Mouse (Mus musculus): Measurements from ENCODE around the gene Dixdc1. TPM values are rescaled to one million over a fixed set of nuclear protein-coding genes. Genes with fewer than 3 reads are reported as not detected.
A peak's percentile ranks its signal among the peaks of the same experiment; 100 is the strongest.

The Dixdc1 gene
- total RNA-seq, 2 experiments from 2014 or later: not detected

DNA sequence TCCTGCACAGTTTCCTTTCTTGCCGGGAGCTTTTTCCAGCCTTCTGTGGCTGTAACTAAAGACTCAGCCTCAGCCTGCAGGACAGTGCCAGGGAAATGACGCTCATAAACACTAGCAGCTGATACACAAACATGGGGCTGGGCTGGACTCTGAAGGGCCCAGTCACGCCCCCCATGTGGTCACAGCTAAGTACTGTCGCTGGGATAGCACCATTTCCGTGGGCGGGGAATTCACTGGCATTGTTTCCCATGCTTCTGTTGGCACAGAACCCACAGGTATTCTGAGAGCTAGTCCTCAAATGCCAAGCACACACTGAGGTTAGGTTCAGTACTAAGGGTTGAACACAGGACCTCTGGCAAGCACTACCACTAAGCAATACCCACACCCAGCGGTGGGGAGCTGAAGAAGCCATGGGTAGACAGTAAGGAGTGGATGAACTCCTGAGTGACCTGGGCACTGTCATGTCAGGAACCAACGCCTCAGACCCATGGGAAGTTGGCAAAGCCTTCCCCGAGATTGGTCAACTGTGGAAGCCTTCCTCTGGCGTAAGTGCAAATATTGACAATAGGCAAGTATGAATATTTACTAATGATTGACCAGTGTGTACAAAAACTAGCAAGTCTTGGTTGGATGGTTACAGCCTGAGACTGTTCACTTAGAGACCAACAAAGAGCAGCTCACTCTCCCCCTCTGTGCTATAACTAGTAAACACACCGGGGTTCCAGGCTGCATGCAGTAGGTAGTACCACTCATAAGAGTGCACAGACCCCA is 38.2 kb downstream of the Dixdc1 start:
- ATAC-seq (ENCODE audit: poor library complexity, severe bottlenecking): no peak

DNA sequence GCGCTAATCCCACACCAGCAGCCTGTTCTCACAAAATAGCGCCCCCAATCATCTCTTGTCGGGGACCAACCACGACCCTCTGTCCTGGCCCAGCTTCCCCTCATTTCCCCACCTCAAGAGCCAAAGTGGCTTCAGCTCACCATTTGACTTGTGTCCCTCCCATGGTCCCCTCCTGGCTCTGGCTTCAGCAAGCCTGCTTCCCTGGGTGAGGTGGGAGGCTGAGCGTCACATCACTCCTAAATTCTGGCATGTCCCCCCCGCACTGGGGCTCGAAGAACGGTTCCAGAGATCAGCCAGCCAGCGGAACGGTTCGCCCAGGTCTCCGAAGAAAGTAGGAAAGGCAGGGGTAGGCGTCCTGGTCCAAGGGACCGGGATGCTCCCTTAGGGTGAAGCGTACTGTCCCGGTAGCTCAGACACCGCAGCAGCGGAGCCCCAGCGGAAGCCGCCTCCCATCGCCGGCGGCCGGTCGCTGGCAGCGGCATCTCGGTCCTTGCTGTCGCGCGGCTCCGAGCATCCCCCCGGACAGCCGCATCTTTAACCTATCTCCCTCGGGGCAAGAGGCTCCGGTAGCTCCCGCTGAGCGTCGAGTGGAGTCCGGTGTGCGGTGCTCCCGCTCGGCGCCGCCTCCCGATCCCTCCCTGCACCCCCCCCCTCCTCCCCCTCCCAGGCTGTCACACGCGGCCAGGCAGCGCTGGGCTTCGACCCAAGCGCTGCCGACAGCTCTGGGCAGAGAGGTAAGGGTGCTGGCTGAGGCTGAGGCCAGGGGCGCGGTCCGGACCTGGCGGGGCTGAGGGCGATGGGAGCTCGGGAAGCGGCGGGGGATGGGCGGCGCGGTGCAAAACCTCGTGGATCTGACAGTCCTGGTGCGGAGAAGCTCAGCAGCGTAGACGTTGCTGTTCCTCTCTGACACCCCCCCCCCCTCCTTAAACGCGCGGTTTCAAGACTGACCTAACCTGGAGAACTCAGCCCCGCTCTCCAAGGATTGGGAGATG is 40.6 kb downstream of the Dixdc1 start:
- ATAC-seq (ENCODE audit: poor library complexity, severe bottlenecking): peak; percentile 47; the same call in 1 of the 2 replicates

DNA sequence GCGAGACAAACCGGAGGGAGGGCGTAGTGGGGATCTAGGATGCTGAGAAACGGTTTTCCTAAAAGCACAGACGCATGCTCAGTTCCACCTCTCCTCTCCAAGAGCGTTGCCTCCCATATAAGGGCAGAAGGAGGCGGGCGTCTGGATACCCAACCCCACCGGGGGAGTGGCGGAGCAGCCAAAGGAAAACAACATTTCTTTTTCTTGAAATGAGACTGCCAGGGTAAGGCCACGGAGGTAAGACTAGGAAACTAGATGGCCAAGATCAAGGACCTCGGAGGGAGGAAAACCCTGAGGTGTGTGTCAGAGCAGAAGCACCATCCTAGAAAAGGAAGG is 41.6 kb downstream of the Dixdc1 start:
- ATAC-seq (ENCODE audit: poor library complexity, severe bottlenecking): peak; percentile 60

DNA sequence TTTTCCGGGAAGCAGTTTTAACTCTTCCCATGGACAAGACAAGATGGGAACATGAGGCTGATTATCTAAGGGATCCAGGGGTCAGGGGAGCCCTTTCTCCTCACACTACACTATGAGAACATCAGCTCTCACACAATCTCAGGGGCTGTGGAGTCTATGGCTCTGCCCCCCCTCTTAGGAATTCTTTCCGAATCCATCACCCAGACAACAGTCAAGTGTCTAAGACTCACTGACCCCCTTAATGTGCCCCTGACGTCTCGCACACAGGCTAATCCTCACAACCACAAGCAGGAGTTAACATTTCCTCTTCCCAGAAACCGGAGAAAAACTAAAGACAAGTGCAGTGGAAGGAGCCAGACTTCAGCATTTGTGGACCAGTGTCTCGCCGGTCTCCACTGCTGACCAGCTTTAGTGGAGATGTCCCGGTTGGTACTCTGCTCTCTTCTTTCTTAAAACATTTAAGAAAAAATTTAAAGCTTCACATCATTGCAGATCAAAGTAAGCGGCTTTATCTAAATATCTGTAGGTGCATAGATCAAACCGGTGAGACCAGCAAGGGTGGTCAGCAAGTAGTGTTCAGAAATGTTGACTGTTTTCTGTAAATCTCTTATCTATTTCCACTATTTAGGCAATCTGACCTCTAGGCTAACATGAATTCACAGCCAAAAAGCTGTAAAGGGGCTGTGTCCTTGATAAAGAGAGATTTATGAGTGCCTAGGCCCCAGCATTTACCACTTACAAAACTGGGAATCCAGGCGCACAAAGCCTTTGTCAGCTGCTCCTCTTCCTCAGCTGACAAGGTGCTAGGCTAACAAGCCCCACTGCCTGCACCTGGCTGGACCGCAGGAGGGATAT is 42.2 kb downstream of the Dixdc1 start:
- no peak for ATAC-seq (ENCODE audit: poor library complexity, severe bottlenecking)

DNA sequence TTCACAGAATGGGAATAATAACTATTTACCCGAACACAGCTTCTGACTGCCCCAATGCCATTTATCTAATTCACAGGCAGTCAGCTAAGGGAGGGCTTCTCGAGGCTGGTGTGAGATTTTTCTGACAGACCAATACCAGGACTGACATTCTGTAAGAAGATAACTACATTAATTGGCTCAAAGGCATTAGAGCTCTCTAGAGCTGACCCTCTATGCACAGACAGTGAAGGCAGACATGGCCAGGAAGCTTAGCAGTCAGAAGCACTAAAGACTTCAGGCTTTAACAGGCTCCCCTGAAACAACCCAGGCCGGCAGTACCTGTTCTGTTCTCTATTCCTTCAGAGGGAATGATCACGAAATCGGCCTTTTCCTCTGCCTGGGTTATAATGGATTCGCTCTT is 44.2 kb downstream of the Dixdc1 start:
- no peak for ATAC-seq (ENCODE audit: poor library complexity, severe bottlenecking)

DNA sequence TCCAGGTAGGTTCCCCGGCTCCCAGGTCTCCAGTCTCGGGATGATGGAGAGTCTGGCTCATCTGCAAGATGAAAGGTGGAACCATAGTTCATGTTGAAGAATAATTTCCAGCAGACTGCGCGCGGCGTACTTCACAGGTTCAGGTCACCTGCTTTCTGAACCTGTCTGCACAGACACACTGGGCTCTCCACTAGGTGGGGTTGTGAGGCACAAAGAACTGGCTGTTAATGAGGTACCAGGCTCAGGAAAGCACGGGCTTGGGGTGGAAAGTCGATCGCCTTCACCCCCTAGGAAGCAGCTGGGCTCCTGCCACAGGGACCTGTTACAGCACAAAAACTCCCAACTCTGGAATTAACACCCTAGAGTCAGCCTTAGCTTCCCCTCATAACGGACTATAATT is 45.7 kb downstream of the Dixdc1 start:
- peak; percentile 56; the same call in 1 of the 2 replicates for ATAC-seq (ENCODE audit: poor library complexity, severe bottlenecking)

DNA sequence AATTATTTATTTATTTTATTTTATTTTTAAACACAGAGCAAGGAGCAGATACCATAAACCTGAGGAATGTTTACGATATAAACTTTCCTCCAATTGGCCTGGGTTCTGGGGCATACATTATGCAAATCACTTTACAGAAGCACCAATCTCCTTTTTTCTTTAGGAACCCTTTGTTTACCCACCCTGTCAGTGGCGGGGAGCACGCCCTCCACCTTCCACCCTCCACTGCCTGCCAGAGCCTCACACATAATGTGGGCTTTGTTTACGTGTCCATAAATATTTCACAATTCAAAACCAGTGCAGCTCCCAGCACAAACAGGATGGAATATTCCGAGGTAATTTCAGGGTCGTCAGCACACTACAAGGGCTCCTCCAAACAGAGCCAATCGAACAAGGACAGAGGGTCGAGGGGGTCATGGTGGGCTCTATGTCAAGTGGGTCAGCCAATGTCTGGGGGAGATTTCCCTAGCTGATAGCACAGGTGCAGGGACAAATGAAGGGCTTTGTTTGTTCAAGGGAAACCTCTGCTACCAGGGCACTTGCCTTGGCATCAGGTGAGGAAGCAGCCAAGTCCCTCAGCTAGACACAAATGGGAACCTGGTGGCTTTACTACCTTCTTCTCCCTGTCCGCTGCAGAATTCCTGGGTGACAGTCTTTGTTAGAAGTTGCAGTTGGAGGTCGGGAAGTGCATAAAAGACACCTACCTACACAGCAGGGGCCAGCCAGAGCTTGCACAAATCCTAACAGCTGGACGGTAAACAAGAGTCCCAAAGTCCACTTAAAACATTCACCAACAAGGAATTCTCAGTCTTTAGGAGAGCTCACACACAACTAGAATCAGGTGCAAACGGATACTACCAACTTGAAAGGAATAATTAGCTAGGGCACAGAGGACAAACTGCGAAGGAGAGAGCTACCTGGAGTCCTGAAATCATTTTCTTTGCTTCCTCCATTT is 46.4 kb downstream of the Dixdc1 start:
- ATAC-seq (ENCODE audit: poor library complexity, severe bottlenecking): no peak

DNA sequence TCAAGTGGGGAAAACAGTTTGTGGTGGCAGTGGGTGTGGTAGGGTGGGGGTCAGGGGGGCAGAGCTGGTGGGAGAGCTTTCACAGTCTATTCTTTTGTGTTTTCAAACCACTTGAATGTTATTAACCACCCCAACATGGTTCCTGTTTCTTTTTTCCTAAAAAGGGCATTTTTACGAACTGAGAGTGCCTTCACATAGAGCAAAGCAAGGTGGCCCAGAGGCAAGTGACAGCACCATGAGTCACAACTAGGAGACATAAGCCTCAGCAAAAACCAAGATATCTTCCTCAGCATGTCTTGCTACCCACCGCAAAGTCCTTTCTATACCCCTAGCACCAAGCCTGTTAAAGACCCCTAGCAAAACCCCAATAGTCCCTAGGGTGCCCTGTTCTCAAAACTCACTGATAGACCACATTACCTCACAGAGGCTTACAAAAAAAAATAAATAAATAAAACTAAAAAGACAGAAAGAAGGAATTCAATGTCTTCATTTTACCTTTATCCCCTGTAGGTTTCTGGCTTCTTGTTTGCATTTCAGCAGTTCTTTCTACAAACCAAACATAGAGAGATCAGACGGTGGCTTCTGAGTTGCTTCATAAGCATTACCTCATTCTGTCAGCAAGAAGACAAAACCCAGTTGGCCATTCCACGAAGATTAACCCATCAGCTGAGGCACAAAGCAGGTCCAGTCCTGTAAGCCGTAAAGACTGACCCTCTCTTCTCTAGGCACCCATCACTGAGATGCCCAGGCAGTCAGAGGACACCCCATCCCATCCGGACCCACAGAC is 52.3 kb downstream of the Dixdc1 start:
- ATAC-seq (ENCODE audit: poor library complexity, severe bottlenecking): 0 out of 2 replicates have a peak, but pooled peaks have one; percentile 27

DNA sequence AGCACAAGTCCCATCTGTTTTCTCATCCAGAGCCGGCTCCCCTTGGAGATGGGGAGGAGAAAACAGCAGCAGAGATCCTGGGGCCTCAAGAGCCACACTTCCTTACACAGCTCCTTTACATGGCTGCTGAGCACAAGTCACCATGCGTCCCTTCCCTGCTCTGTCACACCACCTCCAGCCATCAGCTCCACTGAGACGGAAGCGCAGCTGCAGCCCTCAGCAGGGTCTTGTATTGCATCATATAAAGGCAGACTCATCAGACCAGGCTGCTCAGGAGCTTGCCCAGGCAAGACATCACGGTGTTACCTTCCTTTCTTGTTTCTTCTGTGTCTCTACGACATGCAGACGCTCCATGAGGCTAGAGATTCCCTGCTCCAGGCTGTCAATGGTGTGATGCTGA is 57.6 kb downstream of the Dixdc1 start:
- ATAC-seq (ENCODE audit: poor library complexity, severe bottlenecking): peak; percentile 56; the same call in 1 of the 2 replicates

DNA sequence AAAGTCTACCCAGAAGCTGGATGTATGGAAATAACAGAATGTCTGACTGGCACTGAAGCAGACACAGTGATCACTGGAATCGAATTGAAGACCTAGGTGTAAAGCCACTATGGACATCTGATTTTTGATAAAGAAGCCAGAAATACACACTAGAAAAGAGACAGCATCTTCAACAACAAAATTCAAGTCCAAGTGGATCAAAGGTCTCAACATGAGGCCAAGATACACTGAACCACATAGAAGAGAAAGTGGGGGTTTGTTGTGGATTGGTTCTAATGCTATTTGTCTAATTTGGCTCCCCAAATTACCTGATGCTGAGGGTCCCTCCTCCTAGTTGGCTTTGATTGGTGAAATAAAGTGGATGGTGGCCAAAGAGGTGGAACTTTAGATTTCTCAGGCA is 59.9 kb downstream of the Dixdc1 start:
- ATAC-seq (ENCODE audit: poor library complexity, severe bottlenecking): no peak

DNA sequence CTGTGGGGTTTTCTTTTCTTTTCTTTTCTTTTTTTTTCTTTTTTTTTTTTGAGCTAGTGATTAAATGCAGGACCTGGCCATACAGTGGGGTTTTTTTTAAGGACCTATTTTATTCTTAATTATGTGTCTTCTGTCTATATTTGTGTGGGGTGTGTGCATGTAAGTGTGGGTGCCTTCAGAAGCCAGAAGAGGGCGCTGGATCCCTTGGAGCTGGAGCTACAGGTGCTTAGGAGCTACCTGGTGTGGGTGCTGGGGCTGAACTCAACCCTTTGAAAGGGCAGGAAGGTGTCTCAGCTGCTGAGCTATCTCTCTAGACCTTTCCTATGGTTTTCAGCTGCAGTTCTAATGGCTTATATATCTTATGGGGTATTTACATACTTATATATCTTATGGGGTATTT is 64.5 kb downstream of the Dixdc1 start:
- no peak for ATAC-seq (ENCODE audit: poor library complexity, severe bottlenecking)

DNA sequence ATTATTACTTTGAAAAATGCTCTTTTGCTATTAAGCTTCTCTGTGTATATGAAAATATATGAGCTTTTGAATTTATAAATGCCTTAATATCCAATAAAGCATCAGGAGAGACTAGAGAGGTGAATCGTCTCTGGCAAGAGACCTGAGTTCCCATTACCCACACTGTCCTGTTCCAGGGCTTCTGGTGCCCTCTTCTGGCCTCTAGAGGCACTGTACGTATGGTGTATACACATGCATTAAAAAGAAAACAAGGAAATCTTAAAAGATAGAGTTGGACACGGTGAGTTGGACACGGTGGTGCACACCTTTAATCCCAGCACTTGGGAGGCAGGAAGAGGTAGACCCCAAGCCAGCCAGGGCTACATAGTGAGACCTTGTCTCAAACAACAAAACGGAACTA is 68.6 kb downstream of the Dixdc1 start:
- ATAC-seq (ENCODE audit: poor library complexity, severe bottlenecking): peak; percentile 95

DNA sequence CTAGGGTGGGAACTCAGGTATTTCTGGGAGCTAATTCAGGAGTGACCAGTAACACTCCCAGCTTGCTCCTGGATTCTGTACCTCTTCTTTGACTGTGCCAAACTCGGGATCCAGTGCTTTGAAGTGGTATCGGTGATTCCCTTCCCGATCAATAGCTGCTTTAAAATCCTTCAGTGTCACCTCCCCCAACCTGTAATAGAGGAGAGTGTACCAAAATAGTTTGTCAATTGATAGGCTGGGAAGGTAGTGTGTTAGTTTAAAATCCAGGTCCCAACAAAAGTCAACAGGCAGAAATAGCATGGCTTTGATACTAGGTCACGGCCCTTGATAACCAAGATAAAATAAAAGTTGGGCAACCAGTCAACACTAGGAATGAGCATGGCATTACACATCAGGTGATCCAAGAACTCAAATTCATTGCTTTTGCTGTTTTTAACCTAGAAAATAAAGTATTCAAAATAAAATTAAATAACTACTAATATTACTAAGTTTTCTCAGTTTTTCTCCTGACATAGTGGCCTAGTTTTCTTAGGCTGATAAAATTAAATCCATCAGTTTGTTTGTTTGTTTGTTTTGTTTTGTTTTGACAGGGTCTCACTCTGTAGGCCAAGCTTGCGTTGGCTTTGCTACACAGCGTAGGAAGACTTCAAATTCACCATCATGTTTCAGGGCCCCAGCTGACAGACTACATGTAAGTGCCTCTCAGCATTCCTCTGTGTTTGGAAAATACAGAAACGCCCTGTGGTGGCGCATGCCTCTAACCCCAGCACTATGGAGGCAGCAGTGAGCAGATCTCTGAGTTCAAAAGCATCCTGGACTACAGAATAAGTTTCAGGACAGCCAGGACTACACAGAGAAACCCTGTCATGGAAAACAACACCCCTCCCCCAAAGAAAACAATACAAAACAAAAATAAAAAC is 71.5 kb downstream of the Dixdc1 start:
- no peak for ATAC-seq (ENCODE audit: poor library complexity, severe bottlenecking)

DNA sequence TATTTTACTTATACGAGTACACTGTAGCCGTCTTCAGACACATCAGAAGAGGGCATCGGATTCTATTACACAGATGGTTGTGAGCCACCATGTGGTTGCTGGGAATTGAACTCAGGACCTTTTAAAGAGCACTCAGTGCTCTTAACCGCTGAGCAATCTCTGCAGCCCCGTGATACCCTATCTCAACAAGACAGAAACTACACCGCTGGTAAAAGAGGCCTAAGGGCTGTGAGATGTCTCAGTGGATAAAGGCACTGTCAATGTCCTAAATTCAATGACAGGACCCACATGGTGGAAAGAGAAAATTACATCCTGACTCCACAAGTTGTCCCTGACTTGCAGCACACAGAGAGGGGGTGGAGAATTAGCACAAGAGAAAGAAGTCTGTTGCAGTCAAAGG is 72.9 kb downstream of the Dixdc1 start:
- no peak for ATAC-seq (ENCODE audit: poor library complexity, severe bottlenecking)

DNA sequence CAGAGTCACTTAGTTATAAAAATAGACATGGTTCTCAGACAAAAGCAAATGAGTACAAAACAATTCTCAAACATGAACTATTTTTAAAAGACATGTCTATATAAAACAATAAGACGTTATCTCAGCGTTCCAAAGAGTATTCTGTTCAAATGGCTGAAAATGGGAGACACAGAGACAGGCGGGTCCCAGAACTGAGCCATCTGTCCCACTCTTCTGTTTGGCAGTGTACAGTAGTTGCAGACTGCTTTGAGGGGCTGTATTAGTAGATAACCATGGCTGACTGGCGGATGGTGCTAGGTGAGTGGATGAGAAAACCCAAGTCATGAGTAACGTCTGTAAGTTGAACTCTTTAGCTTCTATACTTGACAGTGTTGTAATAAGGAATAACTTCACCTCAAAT is 74.5 kb downstream of the Dixdc1 start:
- ATAC-seq (ENCODE audit: poor library complexity, severe bottlenecking): no peak

DNA sequence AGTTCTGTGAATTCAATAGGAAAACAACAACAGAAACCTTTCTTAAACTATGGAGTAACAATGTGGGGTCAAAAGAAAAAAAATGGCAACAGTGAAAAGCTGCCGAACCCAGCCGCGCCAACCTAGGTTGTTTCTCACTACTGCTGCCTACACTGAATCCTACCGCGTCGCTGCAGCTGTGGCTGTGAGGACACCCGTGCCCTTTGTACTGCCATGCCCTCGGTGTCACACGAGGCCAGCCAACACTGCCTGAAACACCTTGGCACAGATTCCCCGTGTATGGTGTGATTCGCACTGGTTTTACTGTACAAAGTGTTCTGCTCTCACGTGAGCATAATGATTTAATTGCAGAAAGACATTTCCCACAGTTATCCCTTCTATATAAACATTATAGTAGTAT is 78.9 kb downstream of the Dixdc1 start:
- peak; percentile 22; the same call in 1 of the 2 replicates for ATAC-seq (ENCODE audit: poor library complexity, severe bottlenecking)

DNA sequence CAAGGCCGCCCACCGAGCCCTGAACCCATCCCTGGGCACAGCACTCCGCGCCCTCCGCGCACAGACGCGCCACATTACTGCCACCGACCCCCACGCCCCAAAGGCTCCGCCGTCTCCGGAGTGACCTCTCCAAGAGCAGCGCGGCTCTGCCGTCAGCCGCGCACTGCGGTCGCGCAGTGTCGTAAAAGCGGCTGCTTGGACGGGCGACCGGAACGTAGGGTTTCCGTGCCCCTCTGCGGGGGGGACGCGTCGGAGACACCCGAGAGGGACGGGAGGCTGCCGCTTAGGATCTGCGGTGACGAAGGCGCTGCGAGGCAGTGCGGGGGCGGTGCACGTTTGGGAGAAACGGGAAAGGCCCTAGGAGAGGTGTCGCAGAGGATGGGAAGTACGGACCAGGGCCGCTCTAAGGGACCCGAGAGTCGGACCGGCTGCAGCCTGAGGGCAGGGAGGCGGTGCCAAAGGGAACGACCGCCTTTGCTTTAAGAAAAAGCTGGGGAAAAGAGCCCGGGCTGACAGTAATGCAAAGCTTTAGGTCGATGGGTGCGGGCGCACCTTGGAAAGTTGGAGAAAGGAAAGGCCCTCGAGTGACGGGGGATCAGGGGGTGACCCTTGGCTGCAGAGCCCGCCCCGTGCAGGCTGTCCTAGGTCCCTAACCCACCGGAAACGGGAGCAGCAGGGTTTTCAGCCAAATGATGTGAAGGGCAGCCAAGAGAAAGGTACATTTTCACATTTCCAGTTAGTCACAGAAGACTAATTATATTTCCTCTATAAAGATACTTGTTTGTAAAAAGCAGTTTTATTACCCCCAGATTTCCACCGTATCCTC is 79.7 kb downstream of the Dixdc1 start, which contains the start of gene Dlat:
Dlat (minus strand) TSS at position 389 of the 826 bp plus-strand sequence.
- peak; percentile 94 for ATAC-seq (ENCODE audit: poor library complexity, severe bottlenecking)
